Mouse (Mus musculus) lung, postnatal 0 days (tissue): ENCODE measurements at regions not wholly inside any gene's neighbourhood (a gene's known extent, or its start where the extent isn't known, plus 50 kb on each side); places are given as distances from the start of the nearest gene placed in this dataset.

Source experiments
- CTCF ChIP-seq: IDR thresholded peaks from 2 replicates; pipeline ENCODE4 v1.5.1; 2016; ENCODE audit warnings: antibody characterized with exemption, mild to moderate bottlenecking
- EP300 ChIP-seq: IDR thresholded peaks from 2 replicates; pipeline ENCODE4 v1.6.1; 2016; ENCODE audit warnings: antibody characterized with exemption, mild to moderate bottlenecking, control low read depth

GRCm38 (mm10) chr12:27565965-27566507 is 223.7 kb upstream of the Sox11 start:
- no peak for TF ChIP-seq CTCF
- no peak for TF ChIP-seq EP300
